Mouse (Mus musculus) cerebellum, adult (tissue): ENCODE data around the gene Tspan1.
A peak's percentile ranks its signal among the peaks of the same experiment; 100 is the strongest.

Experiments used
- ATAC-seq: cut with Nextera tagmentation; 2 replicates; pipeline ENCODE4 v1.9.2; 2017; ENCODE audit warnings: mild to moderate bottlenecking, moderate library complexity, mixed read lengths; ENCODE audit not compliant: insufficient number of reproducible peaks, low FRiP score, low TSS enrichment

Gene Tspan1

GRCm38 (mm10) chr4:116168617-116169352 is 1.4 kb upstream of the Tspan1 start:
- no peak for ATAC-seq

DNA sequence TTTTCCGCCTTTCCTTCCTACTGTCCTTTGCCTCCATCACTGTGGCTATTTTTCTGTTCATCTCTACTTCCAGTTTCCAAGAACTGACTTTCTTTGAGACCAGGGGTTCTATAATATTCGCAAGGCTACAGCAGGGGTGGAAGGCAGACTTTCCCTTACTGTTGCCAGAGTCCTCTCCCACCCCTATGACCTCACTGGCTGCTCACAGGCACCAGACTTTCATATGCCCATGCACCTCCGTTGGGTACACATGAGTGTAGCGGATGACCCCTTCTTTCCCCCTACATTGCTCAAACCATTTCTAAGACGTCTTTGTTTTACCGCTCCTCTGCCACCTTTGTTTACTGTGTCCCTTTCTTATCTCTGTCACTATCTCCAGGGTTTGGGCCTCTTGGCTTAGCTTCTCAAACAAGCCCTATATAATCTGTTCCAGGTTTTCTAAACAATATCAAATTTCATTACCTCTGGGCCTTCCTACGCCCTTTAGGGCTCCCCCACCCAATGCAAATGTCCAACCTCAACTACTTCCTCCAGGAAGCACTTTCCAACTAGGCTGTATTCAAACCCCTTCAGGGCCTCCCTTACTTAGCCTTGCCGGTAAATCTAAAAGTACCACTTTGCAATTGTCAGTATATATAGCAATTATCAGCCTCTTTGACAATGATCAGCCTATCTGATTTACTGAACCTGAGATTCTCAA is 1.5 kb downstream of the Tspan1 start:
- no peak for ATAC-seq

DNA sequence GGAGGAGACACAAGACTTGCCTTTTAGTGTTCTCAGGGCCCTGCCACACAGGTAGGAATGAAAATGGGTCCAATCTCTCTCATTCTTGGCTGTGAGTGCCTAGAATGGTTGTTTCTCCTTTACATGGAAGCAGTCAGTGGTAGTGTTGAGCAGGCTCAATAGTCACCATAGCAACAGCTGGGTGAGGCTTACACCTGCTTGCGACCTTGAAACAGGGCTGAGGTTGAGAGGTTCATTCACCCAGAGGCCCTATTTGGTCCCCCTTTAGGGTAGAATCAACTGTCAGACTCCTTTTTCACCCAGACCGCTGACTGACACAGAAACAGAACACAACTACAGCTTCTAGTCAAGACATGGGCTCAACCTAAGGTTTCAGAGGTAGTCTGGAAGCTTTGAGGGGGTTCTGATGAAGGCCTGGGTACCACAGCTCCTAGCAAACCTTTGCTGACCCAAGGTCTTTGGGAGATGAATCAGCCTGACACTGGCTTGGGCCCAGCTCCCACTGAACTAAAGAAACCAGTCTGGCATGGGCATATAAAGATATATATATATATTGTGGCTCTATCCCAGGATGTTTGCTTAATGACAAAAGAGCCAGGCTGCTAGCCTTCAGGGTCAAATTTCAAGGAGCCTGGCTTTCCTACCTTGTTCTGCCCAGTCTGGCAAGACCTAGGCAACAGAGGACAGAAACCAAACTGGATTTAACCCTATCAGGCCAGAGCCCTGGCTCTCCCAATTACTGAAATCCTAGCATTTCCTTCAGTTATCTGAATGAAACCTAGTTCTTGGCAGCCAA is 2.4 kb downstream of the Tspan1 start:
- ATAC-seq: no peak

DNA sequence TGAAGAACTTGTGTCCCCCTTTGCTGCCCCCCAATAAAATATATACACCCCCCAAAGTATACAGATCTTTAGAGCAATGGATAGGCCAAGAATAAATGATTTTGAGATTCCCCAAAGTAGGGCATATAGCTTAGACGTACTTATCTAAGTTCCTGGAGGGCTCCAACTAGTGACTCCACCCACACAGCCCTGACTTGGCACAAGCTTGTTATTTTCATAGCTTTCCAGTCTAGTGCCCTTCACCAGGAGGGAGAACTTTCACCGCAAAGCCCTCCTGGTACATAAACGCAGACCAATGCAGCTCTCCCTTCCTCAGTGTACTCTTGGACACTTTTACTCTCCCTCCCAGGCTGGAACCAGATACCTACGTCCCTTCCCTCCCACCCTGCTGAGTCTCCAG is 5.3 kb downstream of the Tspan1 start:
- no peak for ATAC-seq

DNA sequence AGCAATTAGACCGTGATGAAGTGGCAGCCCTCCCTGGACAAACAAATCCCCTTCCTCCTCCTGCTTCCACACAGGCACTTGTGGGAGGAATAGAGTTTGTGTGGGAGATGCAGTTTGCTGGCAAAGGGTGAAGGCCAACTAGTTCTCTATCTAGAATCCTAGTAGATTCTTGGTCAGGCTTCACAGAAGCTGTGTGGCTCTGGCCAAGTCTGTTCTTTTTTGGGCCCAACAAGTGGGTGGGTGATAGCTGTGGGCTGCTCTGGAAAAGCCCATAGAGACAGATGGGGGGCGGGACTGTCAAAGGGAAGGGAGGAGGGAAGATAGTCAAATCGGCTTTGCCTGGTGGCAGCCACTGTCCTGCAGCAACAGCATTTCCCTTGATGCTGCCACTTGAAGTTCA is 6.6 kb downstream of the Tspan1 start:
- no peak for ATAC-seq

- ATAC-seq: no peak
These were observed 7.5 kb downstream of the Tspan1 start for GRCm38 (mm10) chr4:116159912-116160311.

- no peak for ATAC-seq
These were observed 9.5 kb downstream of the Tspan1 start for GRCm38 (mm10) chr4:116157882-116158281.

- ATAC-seq: no peak
These were observed 14.7 kb downstream of the Tspan1 start for GRCm38 (mm10) chr4:116152702-116153101.

- no peak for ATAC-seq
These were observed 16.2 kb downstream of the Tspan1 start, which contains the start of gene Lurap1 for GRCm38 (mm10) chr4:116151238-116151637. Lurap1 (minus strand) TSS chr4:116151338.

DNA sequence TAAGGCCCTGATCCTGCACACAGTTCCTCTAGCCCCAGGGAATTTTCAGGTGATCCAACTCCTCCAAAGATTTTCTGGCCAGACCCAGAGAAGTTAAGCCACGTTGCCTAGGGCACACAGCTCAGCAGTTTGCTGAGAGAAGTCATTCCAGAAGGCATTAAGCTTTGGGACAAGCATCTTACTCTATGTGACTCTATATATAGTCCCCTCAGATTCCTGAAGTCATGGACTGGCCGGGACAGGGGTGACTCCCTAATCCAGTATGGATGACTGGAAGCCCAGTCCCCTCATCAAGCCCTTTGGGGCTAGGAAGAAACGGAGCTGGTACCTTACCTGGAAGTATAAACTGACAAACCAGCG is 16.6 kb downstream of the Tspan1 start:
- ATAC-seq: no peak

DNA sequence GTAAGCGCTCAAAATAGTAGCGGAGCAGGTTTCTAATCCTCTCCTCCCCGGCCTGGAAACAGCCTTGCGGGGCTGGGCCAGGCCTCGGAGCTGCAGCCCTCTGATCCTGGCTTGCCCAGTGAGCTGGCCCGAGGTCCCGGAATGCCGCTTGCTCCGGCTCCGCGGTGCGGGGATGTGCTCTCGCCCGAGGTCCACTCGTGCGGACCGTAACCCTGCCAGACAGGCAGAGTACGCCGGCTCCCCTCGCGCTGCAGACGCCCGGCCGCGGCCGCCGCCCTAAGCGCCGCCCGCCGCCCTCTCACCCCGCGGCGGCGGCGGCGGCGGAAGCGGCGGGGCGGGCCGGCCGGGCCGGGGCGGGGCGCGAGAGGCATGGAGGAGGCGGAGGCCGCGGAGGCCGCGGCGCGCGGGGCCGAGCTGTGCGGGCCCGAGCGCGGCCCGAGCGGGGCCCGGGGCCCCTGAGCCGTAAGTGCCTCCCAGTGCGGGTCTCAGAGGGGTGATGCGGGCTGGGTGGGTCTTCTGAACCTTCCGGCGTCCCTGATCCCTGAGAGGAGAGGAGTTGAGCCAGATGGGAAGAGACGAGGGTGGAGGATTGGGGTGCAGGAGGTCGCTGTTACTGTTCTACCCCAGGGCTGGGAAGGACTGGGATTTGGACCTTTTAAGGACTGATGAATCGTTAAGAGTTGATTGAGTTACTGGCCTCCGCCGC is 17.1 kb downstream of the Tspan1 start:
- ATAC-seq: peak; percentile 86

- ATAC-seq: peak; percentile 15; the same call in 1 of the 2 replicates
These were observed 17.6 kb downstream of the Tspan1 start for GRCm38 (mm10) chr4:116149812-116150155.

GRCm38 (mm10) chr4:116143891-116144717 is 23.3 kb downstream of the Tspan1 start:
- peak; percentile 12; the same call in 1 of the 2 replicates for ATAC-seq

GRCm38 (mm10) chr4:116143317-116143811 is 24.0 kb downstream of the Tspan1 start:
- ATAC-seq: peak; percentile 91

GRCm38 (mm10) chr4:116142269-116142668 is 25.1 kb downstream of the Tspan1 start:
- no peak for ATAC-seq

DNA sequence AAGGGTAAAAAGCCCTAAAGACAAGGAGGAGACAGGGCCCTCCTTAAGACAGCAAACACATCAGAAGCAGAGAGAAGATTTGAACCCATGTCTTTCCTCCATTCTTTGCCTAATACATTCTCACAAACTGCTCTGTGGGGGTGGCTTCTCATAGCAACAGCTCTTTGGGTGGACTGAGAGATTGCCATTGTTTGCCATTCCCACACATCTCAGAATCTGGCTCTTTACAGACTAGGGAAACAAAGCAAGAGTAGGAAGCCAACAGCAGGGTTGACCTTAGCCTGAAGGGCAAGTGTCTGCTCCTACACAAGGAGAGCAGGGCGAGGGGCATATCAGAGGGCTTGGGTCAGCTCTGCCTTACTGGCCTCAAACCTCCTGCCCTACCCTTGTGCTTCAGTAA is 25.7 kb downstream of the Tspan1 start:
- ATAC-seq: no peak

GRCm38 (mm10) chr4:116140801-116141574 is 26.4 kb downstream of the Tspan1 start:
- no peak for ATAC-seq

DNA sequence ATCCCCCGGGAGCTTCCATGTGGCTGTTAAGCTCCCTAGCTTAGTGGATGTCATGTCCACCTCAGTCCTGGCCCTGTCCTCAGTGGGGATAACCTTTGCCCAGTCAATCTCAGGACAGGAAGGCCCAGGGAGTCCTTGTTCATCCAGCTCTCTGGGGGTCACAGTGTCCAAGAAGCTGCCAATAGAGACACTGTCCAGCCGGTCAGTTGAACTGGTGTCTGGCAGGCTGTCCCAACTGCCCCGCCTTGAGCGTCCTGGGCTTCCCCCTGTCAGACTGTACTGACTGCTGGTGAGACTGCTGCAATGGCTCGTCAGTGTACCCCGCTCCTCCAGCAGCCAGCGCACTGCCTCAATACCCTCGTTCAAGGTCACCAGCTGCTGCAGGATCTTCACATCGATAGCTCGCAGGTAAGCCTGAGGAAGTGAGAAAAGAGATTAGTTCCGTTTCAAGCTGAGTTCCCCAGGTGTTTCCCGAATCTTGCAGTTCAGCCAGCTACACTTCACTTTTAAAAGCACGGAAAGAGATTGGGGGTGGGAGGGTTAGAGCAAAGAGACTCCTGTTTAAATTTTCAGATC is 29.9 kb downstream of the Tspan1 start:
- ATAC-seq: no peak
